Mouse (Mus musculus) intestine, embryonic 16.5 days (tissue): ENCODE data around the gene Il17re. TPM values are rescaled to one million over a fixed set of nuclear protein-coding genes. Genes with fewer than 3 reads are reported as not detected.

Experiments
- ATAC-seq: fragments of 200-750 bp; cut with Nextera tagmentation; 2 replicates; pipeline ENCODE4 v1.8.0; 2017; ENCODE audit warnings: moderate TSS enrichment, moderate library complexity
- H3K27ac ChIP-seq: fragments of 300-500 bp; sonication (generic); 2 replicates; pipeline ENCODE4 v1.5.1; 2014; ENCODE audit warnings: mild to moderate bottlenecking, low read length
- H3K27me3 ChIP-seq: fragments of 300-500 bp; sonication (generic); replicated peaks from 2 replicates; pipeline ENCODE4 v1.6.1; 2014; ENCODE audit warnings: low read length, control low read depth, mixed read lengths; ENCODE audit not compliant: control insufficient read depth, insufficient read depth
- H3K36me3 ChIP-seq: fragments of 300-500 bp; sonication (generic); 2 replicates; pipeline ENCODE4 v1.6.1; 2014; ENCODE audit warnings: low read length, control low read depth; ENCODE audit not compliant: control insufficient read depth, insufficient read depth
- H3K4me1 ChIP-seq: fragments of 300-500 bp; sonication (generic); 2 replicates; pipeline ENCODE4 v1.6.1; 2014; ENCODE audit warnings: low read length, control low read depth, mixed read lengths; ENCODE audit not compliant: control insufficient read depth, insufficient read depth
- H3K4me2 ChIP-seq: fragments of 300-500 bp; sonication (generic); 2 replicates; pipeline ENCODE4 v1.6.1; 2014; ENCODE audit warnings: low read depth, low read length, control low read depth
- H3K4me3 ChIP-seq: fragments of 300-500 bp; sonication (generic); 2 replicates; pipeline ENCODE4 v1.5.1; 2014; ENCODE audit warnings: mild to moderate bottlenecking, low read length
- H3K9ac ChIP-seq: fragments of 300-500 bp; sonication (generic); 2 replicates; pipeline ENCODE4 v1.6.1; 2014; ENCODE audit warnings: low read depth, low read length
- H3K9me3 ChIP-seq: fragments of 300-500 bp; sonication (generic); 2 replicates; pipeline ENCODE4 v1.6.1; 2016; ENCODE audit warnings: low read length, control low read depth; ENCODE audit not compliant: control insufficient read depth
- WGBS: fragments of 180-500 bp; shearing (Covaris S2); extraction: QIAGEN DNeasy Blood & Tissue Kit; methylation state at CpG from one replicate; pipeline ENCODE4 v1.1.7; 2014; 5-methylcytosine and 5-hydroxymethylcytosine counted together
- polyA plus RNA-seq: library from polyadenylated mRNA; unstranded; fragments of >200 nt; fragmentation: Nextera tagmentation; extraction: Ambion mirVana; gene quantifications from 2 replicates; pipeline ENCODE4 v1.2.1, GENCODE M21; 2015

The Il17re gene
- polyA plus RNA-seq, 1 experiment from 2014 or later = 9.5 TPM

GRCm38 (mm10) chr6:113428006-113428405, 30.3 kb upstream of the Il17re start:
- H3K4me1 ChIP-seq = no peaks in the 10 kb centered on the region
- 89% methylated on average over 16 of the region's 16 CpGs for WGBS

GRCm38 (mm10) chr6:113429965-113430364, 28.3 kb upstream of the Il17re start:
- no peak overlapping the region for H3K4me3 ChIP-seq
- H3K27me3 ChIP-seq = no peaks in the 10 kb centered on the region
- no peak overlapping the region for H3K27ac ChIP-seq
- 0 out of 2 replicates have a peak, but pooled peaks cover 5% of the 10 kb centered on the region for H3K36me3 ChIP-seq
- WGBS = 69% methylated on average over 3 of the region's 3 CpGs
- H3K9me3 ChIP-seq = peaks cover 5% of the 10 kb centered on the region; the same call in 1 of the 2 replicates
- no peak for ATAC-seq
- no peak overlapping the region for H3K9ac ChIP-seq
- no peaks in the 10 kb centered on the region for H3K4me1 ChIP-seq
- no peak overlapping the region for H3K4me2 ChIP-seq

More at GRCm38 (mm10) chr6:113428006-113428405, 30.3 kb upstream of the Il17re start:
- H3K36me3 ChIP-seq = 0 out of 2 replicates have a peak, but pooled peaks cover 5% of the 10 kb centered on the region
- no peak overlapping the region for H3K9ac ChIP-seq
- no peaks in the 10 kb centered on the region for H3K27me3 ChIP-seq
- no peak overlapping the region for H3K4me2 ChIP-seq
- ATAC-seq = no peak
- no peak overlapping the region for H3K4me3 ChIP-seq
- H3K27ac ChIP-seq = no peak overlapping the region
- peaks cover 5% of the 10 kb centered on the region; the same call in 1 of the 2 replicates for H3K9me3 ChIP-seq

- Histone ChIP-seq H3K36me3 (0 out of 2 replicates have a peak, but pooled peaks cover 5% of the 10 kb centered on the region), H3K4me3 (no peak overlapping the region), H3K27me3 (no peaks in the 10 kb centered on the region), H3K27ac (no peak overlapping the region), H3K9me3 (peaks cover 5% of the 10 kb centered on the region; the same call in 1 of the 2 replicates), H3K4me2 (no peak overlapping the region), H3K4me1 (0 out of 2 replicates have a peak, but pooled peaks cover 3% of the 10 kb centered on the region), H3K9ac (no peak overlapping the region)
- no peak for ATAC-seq
- 44% methylated on average over 3 of the region's 3 CpGs for WGBS
Measured at GRCm38 (mm10) chr6:113430846-113431245, 27.4 kb upstream of the Il17re start.

DNA sequence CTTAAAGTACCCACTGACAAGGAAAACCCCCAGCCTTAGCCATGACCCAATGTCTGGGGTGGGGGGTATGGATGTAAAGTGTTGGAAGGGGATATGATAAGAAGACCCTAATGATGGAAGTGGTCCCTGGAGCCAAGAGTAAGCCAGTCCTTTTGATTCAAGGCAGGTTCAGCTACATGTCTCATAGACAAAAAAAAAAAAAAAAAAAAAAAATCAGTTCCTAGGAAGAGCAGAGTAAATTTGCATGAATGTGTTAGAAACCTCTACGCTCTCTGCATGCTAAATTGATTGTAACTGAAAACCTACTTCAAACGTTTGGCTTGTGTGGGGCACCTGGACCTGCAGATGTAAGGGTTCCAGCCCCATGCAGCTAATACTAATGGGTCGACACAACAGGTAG, 26.5 kb upstream of the Il17re start:
- Histone ChIP-seq H3K4me2 (no peak overlapping the region), H3K9me3 (peaks cover 5% of the 10 kb centered on the region; the same call in 1 of the 2 replicates), H3K4me3 (no peak overlapping the region), H3K36me3 (0 out of 2 replicates have a peak, but pooled peaks cover 5% of the 10 kb centered on the region), H3K4me1 (0 out of 2 replicates have a peak, but pooled peaks cover 3% of the 10 kb centered on the region), H3K9ac (no peak overlapping the region), H3K27me3 (no peaks in the 10 kb centered on the region), H3K27ac (no peak overlapping the region)
- no peak for ATAC-seq
- whole genome bisulfite sequencing = 69% methylated on average over 3 of the region's 3 CpGs

GRCm38 (mm10) chr6:113433661-113434060, 24.6 kb upstream of the Il17re start:
- 72% methylated on average over 3 of the region's 3 CpGs for WGBS
- ATAC-seq = no peak
- H3K9ac ChIP-seq = no peak overlapping the region

DNA sequence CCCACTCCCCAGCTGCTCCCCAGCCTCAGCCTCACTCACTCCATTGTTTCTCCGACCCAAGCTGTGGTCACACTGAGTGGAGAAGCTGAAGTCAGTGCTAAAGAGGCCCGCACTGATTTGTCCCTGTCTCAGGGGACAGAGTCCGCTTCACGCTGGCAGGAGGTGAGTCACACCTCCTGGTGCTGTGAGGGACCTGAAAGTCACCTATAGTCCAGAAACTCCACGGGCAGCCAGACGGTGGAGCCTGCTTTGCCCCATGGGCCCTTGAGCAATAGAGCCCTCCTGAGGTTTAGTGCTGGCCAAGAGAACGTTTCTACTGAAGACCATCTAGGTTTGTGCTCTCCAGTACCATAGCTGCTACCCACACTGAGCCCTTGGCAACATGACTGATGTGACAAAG, 23.6 kb upstream of the Il17re start:
- Histone ChIP-seq H3K9me3 (no peaks in the 10 kb centered on the region), H3K27ac (peak overlapping the region; percentile 73), H3K4me2 (peak overlapping the region; percentile 20; the same call in 1 of the 2 replicates), H3K27me3 (no peaks in the 10 kb centered on the region), H3K4me3 (no peak overlapping the region; the same call in 1 of the 2 replicates), H3K9ac (peak overlapping the region; percentile 42), H3K36me3 (no peaks in the 10 kb centered on the region), H3K4me1 (0 out of 2 replicates have a peak, but pooled peaks cover 3% of the 10 kb centered on the region)
- ATAC-seq = peak; percentile 94
- 48% methylated on average over 7 of the region's 7 CpGs for WGBS

More at GRCm38 (mm10) chr6:113433661-113434060, 24.6 kb upstream of the Il17re start:
- H3K9me3 ChIP-seq = no peaks in the 10 kb centered on the region
- H3K4me1 ChIP-seq = 0 out of 2 replicates have a peak, but pooled peaks cover 3% of the 10 kb centered on the region
- no peak overlapping the region for H3K4me2 ChIP-seq
- no peaks in the 10 kb centered on the region for H3K27me3 ChIP-seq
- H3K4me3 ChIP-seq = no peak overlapping the region
- H3K27ac ChIP-seq = no peak overlapping the region
- no peaks in the 10 kb centered on the region for H3K36me3 ChIP-seq

DNA sequence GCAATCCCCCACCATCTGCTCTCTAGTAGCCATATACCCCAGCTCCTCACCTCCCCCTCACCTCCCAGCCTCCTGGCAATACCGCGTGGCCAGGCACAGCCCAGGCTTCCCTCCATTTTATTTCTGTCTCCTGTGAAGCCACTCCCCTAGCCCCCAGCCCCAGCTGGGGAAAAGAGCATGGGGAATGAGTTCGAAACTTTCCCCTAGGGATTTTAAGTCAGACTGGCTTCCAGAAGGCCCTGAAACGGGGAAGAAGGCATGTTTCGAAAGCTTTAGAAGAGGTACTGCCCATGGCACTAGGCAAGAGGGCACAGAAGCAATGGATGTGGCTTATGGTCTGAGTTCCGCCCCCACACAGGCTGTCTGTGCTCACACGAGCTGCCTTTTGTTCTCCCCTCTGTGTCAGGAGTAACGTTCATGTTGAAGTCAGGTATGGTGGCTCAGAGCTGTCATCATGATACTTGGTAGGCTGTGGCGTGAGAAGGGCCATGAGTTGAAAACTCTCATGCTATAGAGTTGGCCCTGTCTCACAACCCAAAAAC, 22.5 kb upstream of the Il17re start, which contains the start of gene Cidec:
Cidec (minus strand) TSS at position 97 of the 542 bp plus-strand sequence.
- no peak for ATAC-seq
- H3K27ac ChIP-seq = peak within 1 kb of the TSS; percentile 73
- H3K4me2 ChIP-seq = peak within 1 kb of the TSS; percentile 20; the same call in 1 of the 2 replicates

DNA sequence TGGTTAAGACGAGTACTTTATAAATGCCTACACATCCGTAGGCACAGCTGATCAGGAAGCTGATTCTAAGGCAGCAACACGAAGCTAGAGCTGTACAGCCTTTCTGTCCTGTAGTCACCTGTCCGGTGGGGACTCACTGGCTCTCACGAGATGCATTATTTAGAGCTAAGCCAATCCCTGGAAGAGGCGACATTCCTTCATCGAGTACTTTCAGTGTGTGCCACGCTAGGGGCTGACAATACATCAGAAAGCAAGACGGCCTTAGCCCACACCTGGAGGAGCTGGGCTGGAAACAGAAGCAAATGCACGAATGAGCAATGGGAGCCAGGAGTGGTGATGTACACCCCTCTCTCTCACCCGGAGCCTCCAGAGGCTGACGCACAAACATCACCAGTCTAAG, 21.1 kb upstream of the Il17re start:
- no peaks in the 10 kb centered on the region for H3K27me3 ChIP-seq
- 0 out of 2 replicates have a peak, but pooled peaks cover 3% of the 10 kb centered on the region for H3K4me1 ChIP-seq
- no peaks in the 10 kb centered on the region for H3K9me3 ChIP-seq
- no peak overlapping the region for H3K4me2 ChIP-seq
- no peak for ATAC-seq
- H3K27ac ChIP-seq = no peak overlapping the region
- WGBS = 75% methylated on average over 12 of the region's 12 CpGs
- no peak overlapping the region for H3K4me3 ChIP-seq
- H3K36me3 ChIP-seq = no peaks in the 10 kb centered on the region
- no peak overlapping the region for H3K9ac ChIP-seq

More for the DNA sequence above, 22.5 kb upstream of the Il17re start, which contains the start of gene Cidec:
- Histone ChIP-seq H3K4me3 (no peak within 1 kb of the TSS), H3K9ac (peak within 1 kb of the TSS; percentile 42), H3K4me1 (0 out of 2 replicates have a peak, but pooled peaks cover 3% of the 10 kb centered on the region), H3K36me3 (no peaks in the 10 kb centered on the region), H3K27me3 (no peaks in the 10 kb centered on the region), H3K9me3 (no peaks in the 10 kb centered on the region)
- 79% methylated on average over 9 of the region's 9 CpGs for WGBS

DNA sequence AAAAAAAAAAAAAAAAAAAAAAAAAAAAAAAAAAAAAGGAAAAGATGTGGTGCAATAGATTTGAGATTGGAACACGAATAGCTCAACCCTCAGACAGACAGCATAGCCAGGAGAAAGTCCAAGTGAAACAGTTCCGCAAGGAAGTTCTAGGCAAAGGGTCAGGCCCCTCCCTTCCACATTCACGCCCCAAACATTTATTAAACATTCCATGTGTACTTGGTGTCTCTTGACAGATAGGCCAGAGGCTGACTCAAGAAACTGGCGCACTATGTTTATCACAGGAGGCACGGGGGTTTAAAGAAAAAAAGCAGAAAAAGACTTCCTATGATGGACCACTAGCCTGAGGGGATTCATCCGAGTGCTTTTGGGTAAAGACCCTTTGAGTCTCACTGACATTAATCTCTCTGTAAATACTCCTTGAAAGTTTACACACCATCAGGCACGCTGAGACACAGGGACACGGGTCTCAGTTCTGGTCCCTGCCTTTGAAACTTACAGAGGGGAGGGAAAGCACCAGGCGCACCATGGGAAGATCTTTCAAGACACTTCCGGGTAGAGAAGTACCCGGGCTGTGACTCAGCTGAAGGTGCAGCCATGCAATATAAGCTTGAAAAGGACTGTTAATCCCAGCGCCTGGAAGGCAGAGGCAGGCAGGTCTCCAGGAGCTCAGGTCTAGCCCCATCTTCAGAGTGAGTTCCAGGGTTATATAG, 19.4 kb upstream of the Il17re start:
- no peak overlapping the region for H3K9ac ChIP-seq
- peaks cover 9% of the 10 kb centered on the region; the same call in 1 of the 2 replicates for H3K4me1 ChIP-seq
- no peak overlapping the region for H3K27ac ChIP-seq
- WGBS = 40% methylated on average over 12 of the region's 12 CpGs
- no peaks in the 10 kb centered on the region for H3K27me3 ChIP-seq
- no peak overlapping the region for H3K4me2 ChIP-seq
- ATAC-seq = no peak
- no peak overlapping the region for H3K4me3 ChIP-seq
- no peaks in the 10 kb centered on the region for H3K36me3 ChIP-seq
- H3K9me3 ChIP-seq = no peaks in the 10 kb centered on the region
